Mouse (Mus musculus): Measurements from ENCODE around the gene Mup3.
"Not testable (repeated sequence)": the region's sequence is repeated elsewhere in the genome, so short reads cannot be mapped to it uniquely, and the experiment has no call there.

Mup3 gene

DNA sequence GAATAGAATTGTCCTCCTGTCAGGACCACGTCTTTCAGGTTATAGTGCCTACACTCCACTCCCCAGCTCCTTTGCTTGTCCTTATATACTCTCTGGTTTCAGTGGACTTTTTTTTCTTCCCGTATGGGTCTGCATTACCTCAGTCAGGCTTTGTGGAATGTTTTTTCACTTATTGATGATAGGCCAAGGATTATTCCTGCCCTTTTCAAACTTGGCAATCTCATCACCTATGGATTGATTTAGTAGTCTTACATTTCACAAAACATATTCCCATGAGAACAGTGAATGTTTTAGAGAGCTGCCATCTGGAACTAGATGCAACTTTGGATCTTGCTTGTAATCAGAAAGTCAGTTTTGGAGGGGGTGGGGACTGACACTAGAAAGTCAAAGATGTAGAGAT, at the start of gene Mup3:
Gene Mup3 (minus strand): TSS at position 102 of the 400 bp plus-strand sequence.
- in situ Hi-C loops (cut with MboI; ENCODE audit: low sequenced_read_pairs), result no loop called here

DNA sequence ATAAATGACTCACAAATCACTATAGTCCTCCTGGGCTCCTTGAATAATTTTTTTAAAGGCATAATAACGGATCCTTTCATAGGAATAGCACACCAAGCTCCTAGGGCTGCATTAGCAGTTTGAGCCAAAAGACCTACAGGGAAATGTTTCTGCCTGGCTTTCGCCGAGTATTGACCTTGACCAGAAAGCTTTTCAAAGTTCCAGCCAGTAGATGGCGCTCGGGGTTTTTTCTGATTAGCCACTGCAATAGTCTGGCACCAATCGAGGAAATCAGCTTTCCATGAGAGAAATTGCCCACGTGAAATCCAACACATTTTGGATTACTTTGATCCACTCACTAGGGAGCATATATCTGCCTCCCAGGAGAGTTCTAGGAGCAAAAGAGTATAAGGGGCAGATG, 46.6 kb upstream of the Mup3 start:
- in situ Hi-C loops (cut with MboI; ENCODE audit: low sequenced_read_pairs), result no loop called here

DNA sequence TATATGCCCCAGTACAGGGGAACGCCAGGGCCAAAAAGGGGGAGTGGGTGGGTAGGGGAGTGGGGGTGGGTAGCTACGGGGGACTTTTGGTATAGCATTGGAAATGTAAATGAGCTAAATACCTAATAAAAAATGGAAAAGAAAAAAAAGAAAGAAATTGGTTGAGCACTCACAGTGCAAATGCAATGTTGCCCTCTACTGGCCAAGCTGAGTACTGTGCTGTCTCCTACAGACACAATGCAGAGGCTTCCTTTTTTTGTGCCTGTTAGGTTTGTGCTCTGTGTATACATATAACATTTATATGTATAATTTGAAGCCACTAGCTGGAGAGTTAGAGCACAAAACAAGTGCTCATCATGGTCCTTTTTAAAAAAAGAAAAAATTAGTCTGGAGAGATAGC, 16.2 kb upstream of the Mup3 start:
- in situ Hi-C loops (cut with MboI; ENCODE audit: low sequenced_read_pairs), result not testable (repeated sequence)

DNA sequence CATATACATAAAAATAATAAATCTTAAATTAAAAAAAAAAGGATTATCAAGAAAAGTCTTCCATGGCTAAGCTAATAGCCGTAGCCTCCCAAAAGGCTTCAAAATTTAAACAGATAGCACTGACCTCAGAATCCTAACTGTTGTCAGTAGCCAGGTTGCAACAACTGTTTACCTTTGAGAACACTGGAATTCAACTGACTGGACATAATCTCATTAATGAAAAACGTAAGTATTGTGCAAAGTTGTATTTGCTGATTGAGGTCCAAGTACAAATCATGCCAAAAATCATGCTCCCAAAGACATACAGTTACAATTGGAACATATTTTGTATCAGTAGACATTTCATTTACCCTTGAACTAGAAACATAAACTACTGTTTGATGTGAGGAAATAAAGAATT, 811 bp upstream of the Mup3 start:
- in situ Hi-C loops (cut with MboI; ENCODE audit: low sequenced_read_pairs), result no loop called here

DNA sequence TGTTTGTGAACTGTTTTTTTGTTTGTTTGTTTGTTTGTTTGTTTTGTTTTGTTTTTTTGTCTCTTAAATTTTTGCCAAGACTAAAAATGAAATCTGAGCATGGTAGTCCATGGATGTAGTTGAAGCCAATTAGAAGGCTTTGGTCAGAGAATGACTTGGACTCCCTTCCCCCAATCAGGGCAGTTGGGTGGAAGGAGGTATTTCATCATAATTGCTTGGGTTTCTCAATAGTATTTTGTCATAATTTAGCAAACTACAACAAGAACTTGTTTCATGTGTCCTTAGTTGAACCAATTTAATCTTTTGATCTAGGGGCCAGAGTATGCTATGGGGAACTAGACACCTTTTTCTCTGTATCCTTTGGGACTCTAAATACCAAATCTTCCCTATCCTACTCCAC, 4.4 kb downstream of the Mup3 start:
- in situ Hi-C loops (cut with MboI; ENCODE audit: low sequenced_read_pairs), result no loop called here

DNA sequence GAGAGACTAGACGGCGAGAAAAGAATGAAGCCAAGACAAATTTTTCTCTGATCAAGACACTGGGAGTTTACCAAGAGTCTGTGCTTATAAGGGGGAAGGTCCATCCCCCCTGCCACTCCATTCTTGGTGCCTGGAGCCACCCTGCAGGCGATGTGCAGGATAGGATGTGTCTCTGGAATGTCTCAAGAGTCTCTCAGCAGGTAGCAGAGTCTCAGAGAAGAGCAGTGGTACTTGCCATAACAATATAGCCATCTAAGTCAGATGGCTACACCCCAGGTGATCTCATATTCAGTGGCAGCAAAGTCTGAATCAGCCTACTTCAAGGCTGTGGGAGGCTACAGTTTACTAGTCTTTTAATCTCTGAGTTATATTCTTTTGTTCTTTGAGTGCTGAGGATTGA, 12.0 kb downstream of the Mup3 start:
- in situ Hi-C loops (cut with MboI; ENCODE audit: low sequenced_read_pairs), result no loop called here

DNA sequence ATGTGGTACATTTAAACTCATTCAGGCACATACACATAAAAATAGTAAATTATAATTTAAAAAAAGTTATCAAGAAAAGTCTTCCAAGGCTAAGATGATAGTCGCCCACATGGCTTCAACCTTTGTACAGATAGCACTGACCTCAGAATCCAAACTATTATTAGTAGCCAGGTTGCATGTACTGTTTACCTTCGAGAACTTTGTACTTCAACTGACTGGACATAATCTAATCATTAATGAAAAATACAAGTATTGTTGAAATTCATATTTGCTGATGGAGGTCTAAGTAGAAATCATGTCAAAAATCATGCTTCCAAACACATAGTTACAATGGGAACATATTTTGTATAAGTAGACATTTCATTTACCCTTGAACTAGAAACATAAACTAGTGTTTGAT, 32.4 kb downstream of the Mup3 start:
- in situ Hi-C loops (cut with MboI; ENCODE audit: low sequenced_read_pairs), result not testable (repeated sequence)

DNA sequence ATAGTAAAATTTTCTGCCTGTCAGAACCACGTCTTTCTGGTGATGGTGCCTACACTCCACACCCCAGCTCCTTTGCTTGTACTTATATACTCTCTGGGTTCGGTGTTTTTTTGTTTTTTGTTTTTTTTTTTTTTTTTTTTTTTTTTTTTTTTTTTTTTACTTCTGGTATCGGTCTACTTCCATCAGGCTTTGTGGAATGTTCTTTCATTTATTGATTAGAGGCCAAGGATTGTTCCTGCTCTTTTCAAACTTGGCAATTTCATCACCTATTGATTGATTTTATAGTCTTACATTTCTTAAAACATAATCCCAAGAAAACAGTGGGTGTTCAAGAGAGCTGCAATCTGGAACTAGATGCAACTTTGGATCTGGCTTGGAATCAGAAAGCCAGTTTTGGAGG, 33.1 kb downstream of the Mup3 start, which contains the start of gene Mup20:
Gene Mup20 (minus strand): TSS at position 101 of the 400 bp plus-strand sequence.
- in situ Hi-C loops (cut with MboI; ENCODE audit: low sequenced_read_pairs), result not testable (repeated sequence)

Measured in CH12F3 (cell line).